Mouse (Mus musculus): Measurements from ENCODE around the gene Atat1. TPM values are rescaled to one million over a fixed set of nuclear protein-coding genes. Genes with fewer than 3 reads are reported as not detected.
A peak's percentile ranks its signal among the peaks of the same experiment; 100 is the strongest.

The Atat1 gene
- polyA plus RNA-seq, 1 experiment from 2014 or later = 53.8 TPM

- peak overlapping the region; percentile 97 for H3K27ac ChIP-seq (replicated peaks)
- WGBS = 53% methylated on average over 8 of the region's 8 CpGs
- no peaks in the 10 kb centered on the region for H3K27me3 ChIP-seq (replicated peaks)
- peak overlapping the region; percentile 91 for H3K9ac ChIP-seq
- no peaks in the 10 kb centered on the region for H3K9me3 ChIP-seq
- peaks cover 70% of the 10 kb centered on the region for H3K4me1 ChIP-seq
- no peak for ATAC-seq (ENCODE audit: extremely low read depth, insufficient number of reproducible peaks, low FRiP score, low TSS enrichment)
- peak overlapping the region; percentile 96 for H3K4me2 ChIP-seq
- peaks cover 53% of the 10 kb centered on the region for H3K36me3 ChIP-seq
- H3K4me3 ChIP-seq = peak overlapping the region; percentile 68
These were observed 38.8 kb downstream of the Atat1 start for GRCm38 (mm10) chr17:35870884-35871696.

- H3K9me3 ChIP-seq = no peaks in the 10 kb centered on the region
- peak overlapping the region; percentile 96 for H3K4me2 ChIP-seq
- peak overlapping the region; percentile 91 for H3K9ac ChIP-seq
- no peak; the same call in 1 of the 2 replicates for ATAC-seq (ENCODE audit: extremely low read depth, insufficient number of reproducible peaks, low FRiP score, low TSS enrichment)
- peaks cover 70% of the 10 kb centered on the region for H3K4me1 ChIP-seq
- H3K27me3 ChIP-seq (replicated peaks) = no peaks in the 10 kb centered on the region
- peaks cover 47% of the 10 kb centered on the region for H3K36me3 ChIP-seq
- WGBS = 28% methylated on average over 9 of the region's 9 CpGs
- peak overlapping the region; percentile 68 for H3K4me3 ChIP-seq
- H3K27ac ChIP-seq (replicated peaks) = peak overlapping the region; percentile 97
These were observed 39.6 kb downstream of the Atat1 start for GRCm38 (mm10) chr17:35870151-35870883.

- Histone ChIP-seq H3K4me1 (peaks cover 78% of the 10 kb centered on the region), H3K27me3 (replicated peaks) (no peaks in the 10 kb centered on the region), H3K36me3 (peaks cover 39% of the 10 kb centered on the region), H3K4me2 (peak overlapping the region; percentile 96), H3K27ac (replicated peaks) (peak overlapping the region; percentile 97), H3K4me3 (peak overlapping the region; percentile 68), H3K9ac (peak overlapping the region; percentile 91), H3K9me3 (no peaks in the 10 kb centered on the region)
- WGBS = 4% methylated on average over 7 of the region's 7 CpGs
- no peak for ATAC-seq (ENCODE audit: extremely low read depth, insufficient number of reproducible peaks, low FRiP score, low TSS enrichment)
These were observed 40.4 kb downstream of the Atat1 start for GRCm38 (mm10) chr17:35869346-35870067.

- no peak for ATAC-seq (ENCODE audit: extremely low read depth, insufficient number of reproducible peaks, low FRiP score, low TSS enrichment)
- no peaks in the 10 kb centered on the region for H3K27me3 ChIP-seq (replicated peaks)
- peak overlapping the region; percentile 96 for H3K4me2 ChIP-seq
- WGBS = 5% methylated on average over 7 of the region's 7 CpGs
- peaks cover 33% of the 10 kb centered on the region for H3K36me3 ChIP-seq
- H3K4me1 ChIP-seq = peaks cover 78% of the 10 kb centered on the region
- peak overlapping the region; percentile 91 for H3K9ac ChIP-seq
- H3K27ac ChIP-seq (replicated peaks) = peak overlapping the region; percentile 97
- H3K9me3 ChIP-seq = no peaks in the 10 kb centered on the region
- peak overlapping the region; percentile 68 for H3K4me3 ChIP-seq
These were observed 40.9 kb downstream of the Atat1 start for GRCm38 (mm10) chr17:35868961-35869345.

- Histone ChIP-seq H3K4me1 (peaks cover 72% of the 10 kb centered on the region), H3K4me2 (peak overlapping the region; percentile 96)
- WGBS = 23% methylated on average over 15 of the region's 17 CpGs
These were observed 41.6 kb downstream of the Atat1 start for GRCm38 (mm10) chr17:35868165-35868820.

GRCm38 (mm10) chr17:35866911-35867890, 42.7 kb downstream of the Atat1 start:
- Histone ChIP-seq H3K36me3 (peaks cover 23% of the 10 kb centered on the region), H3K4me3 (peak overlapping the region; percentile 68), H3K27ac (replicated peaks) (peak overlapping the region; percentile 97), H3K27me3 (replicated peaks) (no peaks in the 10 kb centered on the region), H3K4me1 (peaks cover 62% of the 10 kb centered on the region), H3K9me3 (no peaks in the 10 kb centered on the region), H3K9ac (peak overlapping the region; percentile 91), H3K4me2 (peak overlapping the region; percentile 96)
- no peak for ATAC-seq (ENCODE audit: extremely low read depth, insufficient number of reproducible peaks, low FRiP score, low TSS enrichment)
- 7% methylated on average over 26 of the region's 26 CpGs for WGBS

More at GRCm38 (mm10) chr17:35868165-35868820, 41.6 kb downstream of the Atat1 start:
- H3K27ac ChIP-seq (replicated peaks) = peak overlapping the region; percentile 97
- H3K4me3 ChIP-seq = peak overlapping the region; percentile 68
- ATAC-seq (ENCODE audit: extremely low read depth, insufficient number of reproducible peaks, low FRiP score, low TSS enrichment) = no peak
- no peaks in the 10 kb centered on the region for H3K9me3 ChIP-seq
- H3K36me3 ChIP-seq = peaks cover 30% of the 10 kb centered on the region
- peak overlapping the region; percentile 91 for H3K9ac ChIP-seq
- no peaks in the 10 kb centered on the region for H3K27me3 ChIP-seq (replicated peaks)

- Histone ChIP-seq H3K4me1 (peaks cover 63% of the 10 kb centered on the region), H3K9me3 (no peaks in the 10 kb centered on the region), H3K4me2 (peak overlapping the region; percentile 96), H3K36me3 (peaks cover 17% of the 10 kb centered on the region), H3K9ac (peak overlapping the region; percentile 91), H3K27ac (replicated peaks) (peak overlapping the region; percentile 97), H3K27me3 (replicated peaks) (no peaks in the 10 kb centered on the region), H3K4me3 (peak overlapping the region; percentile 68)
- peak; percentile 44; the same call in 1 of the 2 replicates for ATAC-seq (ENCODE audit: extremely low read depth, insufficient number of reproducible peaks, low FRiP score, low TSS enrichment)
- WGBS = 0% methylated on average over 30 of the region's 38 CpGs
These were observed 43.5 kb downstream of the Atat1 start for GRCm38 (mm10) chr17:35866281-35866831.

GRCm38 (mm10) chr17:35865481-35866280, 44.2 kb downstream of the Atat1 start, which contains the start of gene Ppp1r18:
Ppp1r18 (plus strand) TSS chr17:35865593.
- peak within 1 kb of the TSS; percentile 68 for H3K4me3 ChIP-seq
- peak within 1 kb of the TSS; percentile 96 for H3K4me2 ChIP-seq
- 1% methylated on average over 46 of the region's 48 CpGs for WGBS
- ATAC-seq (ENCODE audit: extremely low read depth, insufficient number of reproducible peaks, low FRiP score, low TSS enrichment) = peak; percentile 31; the same call in 1 of the 2 replicates
- H3K9ac ChIP-seq = peak within 1 kb of the TSS; percentile 91
- H3K36me3 ChIP-seq = peaks cover 11% of the 10 kb centered on the region
- H3K4me1 ChIP-seq = peaks cover 59% of the 10 kb centered on the region
- no peaks in the 10 kb centered on the region for H3K27me3 ChIP-seq (replicated peaks)
- H3K9me3 ChIP-seq = no peaks in the 10 kb centered on the region
- H3K27ac ChIP-seq (replicated peaks) = peak within 1 kb of the TSS; percentile 97

- WGBS = 29% methylated on average over 10 of the region's 10 CpGs
- Histone ChIP-seq H3K27me3 (replicated peaks) (no peaks in the 10 kb centered on the region), H3K9ac (peak overlapping the region; percentile 91), H3K9me3 (no peaks in the 10 kb centered on the region), H3K4me1 (peaks cover 55% of the 10 kb centered on the region), H3K36me3 (peaks cover 8% of the 10 kb centered on the region; the same call in 1 of the 2 replicates), H3K4me3 (peak overlapping the region; percentile 68), H3K27ac (replicated peaks) (peak overlapping the region; percentile 97), H3K4me2 (peak overlapping the region; percentile 96)
- ATAC-seq (ENCODE audit: extremely low read depth, insufficient number of reproducible peaks, low FRiP score, low TSS enrichment) = no peak
These were observed 45.0 kb downstream of the Atat1 start for GRCm38 (mm10) chr17:35864832-35865353.

Measured in heart, embryonic 13.5 days (tissue).